Mouse (Mus musculus): ENCODE data around the gene Cux2.

Cux2 gene

GRCm38 (mm10) chr5:122015149-122015548, 34.8 kb downstream of the Cux2 start:
- DNase-seq: no peak

- no peak for DNase-seq
Observed at GRCm38 (mm10) chr5:122014671-122015070, 35.2 kb downstream of the Cux2 start.

DNA sequence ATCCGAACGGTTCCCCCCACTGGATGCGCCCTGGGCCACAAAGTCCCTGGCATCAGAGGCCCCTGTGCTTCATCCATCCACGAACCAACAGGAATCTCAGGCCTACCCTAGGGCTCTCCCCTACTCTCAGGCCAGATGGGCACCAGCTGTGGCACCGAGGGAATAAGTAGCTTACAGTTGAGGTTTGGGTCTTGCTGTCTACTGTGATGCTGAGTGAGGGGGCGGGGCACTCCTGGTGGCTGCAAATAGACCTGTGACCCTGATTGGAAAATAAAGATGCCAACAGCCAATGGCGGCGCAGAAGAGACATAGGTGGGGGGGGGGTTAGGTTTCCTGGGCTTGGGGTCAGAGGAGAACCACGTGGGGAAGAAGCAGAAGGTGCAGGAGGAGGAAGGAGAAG, 38.6 kb downstream of the Cux2 start:
- DNase-seq: no peak

- no peak for DNase-seq
Observed at GRCm38 (mm10) chr5:122007946-122008441, 41.9 kb downstream of the Cux2 start.

DNA sequence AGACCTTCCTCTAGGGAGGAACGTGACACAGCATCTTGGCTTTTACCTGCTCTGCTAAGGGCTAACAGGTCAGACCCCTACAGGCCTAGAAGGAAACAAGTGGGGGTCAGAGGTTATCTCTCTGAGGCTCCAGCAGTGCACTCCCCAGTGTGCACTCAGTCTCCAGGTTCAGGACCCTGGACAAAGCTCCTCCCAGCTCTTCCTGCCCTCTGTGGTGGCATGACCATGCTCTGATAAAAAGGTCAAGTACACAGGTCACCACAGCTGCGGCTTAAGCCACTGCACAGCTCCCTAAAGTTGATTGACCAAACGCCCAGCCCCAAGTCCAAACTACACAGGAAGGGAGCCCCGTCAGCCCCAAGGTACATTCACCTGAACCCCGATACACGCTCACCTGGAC, 46.4 kb downstream of the Cux2 start:
- no peak for DNase-seq

- DNase-seq: no peak
Observed at GRCm38 (mm10) chr5:122002148-122002547, 47.8 kb downstream of the Cux2 start.

GRCm38 (mm10) chr5:122001311-122001710, 48.6 kb downstream of the Cux2 start:
- no peak for DNase-seq

DNA sequence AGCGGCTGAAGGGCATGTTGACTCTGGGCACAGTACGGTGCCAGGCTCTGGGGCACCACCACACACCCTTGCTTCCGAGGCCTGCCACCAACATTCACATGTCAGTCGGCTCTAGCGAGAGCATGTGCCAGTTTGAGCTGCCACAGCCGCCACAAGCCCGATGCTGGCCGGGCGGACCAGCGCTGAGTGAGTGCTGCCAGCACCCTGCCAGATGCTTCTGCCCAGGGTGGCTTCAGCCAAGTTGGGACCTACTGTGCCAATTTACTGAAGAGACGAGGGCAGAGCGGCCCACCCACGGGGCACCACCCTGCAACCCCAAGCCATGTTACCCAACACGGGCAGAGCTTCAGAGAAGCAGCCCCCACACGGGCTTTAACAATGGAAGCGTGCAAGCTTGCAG, 49.5 kb downstream of the Cux2 start:
- no peak for DNase-seq

- peak; percentile 66 for DNase-seq
Observed at GRCm38 (mm10) chr5:121998981-121999795, 50.7 kb downstream of the Cux2 start.

DNA sequence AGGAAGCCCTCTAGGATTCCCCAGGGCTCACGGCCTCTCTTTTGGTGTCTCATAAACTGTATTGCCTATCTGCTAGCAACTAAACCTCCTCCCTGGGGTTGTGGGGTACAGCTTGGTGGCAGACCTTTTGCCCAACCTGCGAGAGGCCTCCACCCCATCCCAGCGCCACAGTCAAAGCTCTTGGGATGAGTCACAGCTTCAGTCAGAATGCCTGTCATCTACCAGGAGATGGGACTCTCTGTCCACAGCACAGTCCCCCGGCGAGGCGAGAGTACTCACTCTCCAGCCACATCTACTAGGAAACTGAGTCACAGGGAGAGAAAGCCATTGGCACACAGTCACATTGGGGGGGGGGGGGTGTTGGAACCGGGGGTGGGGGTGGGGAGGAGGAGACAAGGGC, 51.6 kb downstream of the Cux2 start:
- DNase-seq: no peak

DNA sequence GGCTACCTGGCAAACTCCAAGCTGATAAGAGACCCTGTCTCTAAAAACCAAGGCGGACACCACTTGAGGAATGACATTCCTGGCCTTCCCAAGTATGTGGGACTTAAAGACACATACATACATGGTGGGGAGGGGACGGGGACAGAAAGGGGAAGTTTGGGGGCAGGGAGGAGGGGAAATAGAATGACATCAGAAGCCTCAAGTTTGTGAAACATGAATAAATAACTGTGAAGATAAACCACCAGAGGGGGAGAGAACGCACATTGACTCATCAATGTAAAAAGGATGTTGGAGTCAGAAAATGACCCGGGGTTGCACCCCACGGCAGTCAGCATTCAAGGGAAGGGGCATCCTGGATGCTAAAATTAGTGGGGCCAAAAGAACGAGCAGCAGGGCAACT, 53.2 kb downstream of the Cux2 start:
- DNase-seq: no peak

DNA sequence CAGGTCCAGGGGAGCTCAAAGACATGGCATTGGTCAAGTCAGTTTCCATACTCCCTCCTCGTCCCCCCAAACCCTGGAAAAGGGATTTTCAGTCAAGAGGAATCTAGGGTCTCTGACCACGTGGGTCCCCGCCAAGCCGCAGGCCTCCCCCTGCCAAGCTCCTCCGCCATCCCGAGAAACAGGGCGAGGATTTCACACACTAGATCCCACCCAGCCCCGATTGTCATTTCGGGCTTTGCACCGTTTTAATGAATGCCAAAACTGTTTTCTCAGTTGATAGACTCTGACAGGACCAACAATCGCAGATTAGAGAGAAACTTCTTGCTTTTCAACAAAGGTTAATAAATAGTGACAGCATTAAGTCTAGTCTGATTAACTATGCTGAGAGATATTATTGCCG, 55.1 kb downstream of the Cux2 start:
- DNase-seq: no peak

DNA sequence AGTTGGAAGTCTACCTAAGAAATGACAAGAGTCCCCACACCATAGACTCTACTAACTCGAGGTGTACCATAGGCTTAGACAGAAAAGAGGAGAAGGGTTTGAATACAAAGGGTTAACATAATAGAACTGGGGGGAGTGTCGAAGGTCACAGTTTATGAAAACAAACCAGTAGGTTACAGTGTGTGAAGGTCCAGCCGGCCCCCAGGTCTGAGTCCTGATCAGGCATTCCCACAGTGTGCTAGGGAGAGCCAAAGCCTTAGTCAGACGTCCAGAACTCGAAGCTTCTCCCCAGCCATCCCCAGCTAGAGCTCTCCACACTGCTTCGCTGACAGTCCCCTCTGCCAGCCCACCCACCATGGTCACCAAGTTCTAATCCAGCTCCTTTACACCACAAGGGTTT, 58.0 kb downstream of the Cux2 start:
- DNase-seq: no peak

GRCm38 (mm10) chr5:121985855-121986254, 64.0 kb downstream of the Cux2 start:
- no peak for DNase-seq

- peak; percentile 52 for DNase-seq
Observed at GRCm38 (mm10) chr5:121981650-121982131, 68.2 kb downstream of the Cux2 start.

GRCm38 (mm10) chr5:121976331-121976730, 73.6 kb downstream of the Cux2 start:
- DNase-seq: no peak

GRCm38 (mm10) chr5:121973541-121973940, 76.4 kb downstream of the Cux2 start:
- no peak for DNase-seq

DNA sequence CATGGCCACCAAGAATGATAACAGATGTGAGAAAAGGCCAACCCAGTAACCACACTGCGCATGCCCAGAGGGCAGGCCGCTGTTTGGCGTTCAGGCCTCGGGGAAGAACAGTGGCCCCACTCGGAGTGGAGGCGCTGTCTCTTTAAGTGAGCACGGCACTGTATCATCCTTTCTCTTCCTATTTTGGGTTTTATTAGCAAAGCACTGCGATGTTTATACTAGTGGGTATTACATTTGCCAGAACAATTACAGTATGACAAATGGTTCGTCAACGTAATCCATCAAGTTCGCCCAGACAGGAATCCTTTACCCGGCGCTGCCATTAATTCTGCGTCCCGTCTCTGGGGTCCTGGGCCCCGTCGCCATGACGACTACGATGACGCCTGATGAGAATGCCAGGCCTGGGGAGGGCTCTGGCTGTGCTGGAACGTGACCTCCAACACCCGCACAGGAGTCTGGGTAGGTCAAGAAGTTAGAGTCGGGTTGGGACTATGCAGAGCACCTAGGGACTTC, 77.2 kb downstream of the Cux2 start:
- DNase-seq: no peak

DNA sequence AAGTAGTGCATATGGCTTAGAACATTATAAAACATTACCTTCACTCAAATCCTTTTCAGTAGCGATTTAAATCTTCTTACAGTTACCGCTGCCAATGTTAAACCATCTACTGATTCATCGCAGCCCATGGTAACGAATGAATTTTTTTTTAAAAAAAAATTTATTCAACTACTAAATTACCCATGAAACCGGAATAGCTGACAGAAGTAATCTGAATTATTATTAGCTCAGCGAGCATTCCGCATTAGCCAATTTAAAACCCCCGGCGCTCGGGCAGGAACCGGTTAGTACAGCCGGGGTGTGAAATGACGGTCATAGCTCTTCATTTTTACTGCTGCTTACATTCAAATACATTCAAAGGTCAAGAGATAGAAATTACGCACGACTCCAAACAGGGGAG, 80.9 kb downstream of the Cux2 start:
- DNase-seq: no peak

GRCm38 (mm10) chr5:121968416-121968815, 81.5 kb downstream of the Cux2 start:
- DNase-seq: peak; percentile 46

DNA sequence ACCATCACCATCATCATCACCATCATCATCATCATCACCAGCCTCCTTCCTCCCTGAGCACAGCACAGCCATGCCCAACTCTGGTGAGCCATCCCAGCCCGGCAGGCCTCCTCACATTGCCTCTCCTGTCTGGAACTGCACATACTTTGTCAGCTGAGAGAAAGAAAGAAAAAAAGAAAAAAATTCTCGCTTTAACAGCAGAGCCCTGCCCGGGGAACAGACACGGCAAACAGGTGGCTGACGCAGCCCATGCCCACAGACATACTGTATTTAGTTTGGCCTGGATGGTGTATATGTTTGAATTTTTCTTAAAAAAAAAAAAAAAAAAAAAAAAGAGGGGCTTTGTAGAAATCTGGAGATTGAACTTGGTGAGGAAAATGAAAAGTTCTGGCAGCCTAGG, 82.4 kb downstream of the Cux2 start:
- no peak for DNase-seq

GRCm38 (mm10) chr5:121966940-121967339, 83.0 kb downstream of the Cux2 start:
- no peak for DNase-seq

DNA sequence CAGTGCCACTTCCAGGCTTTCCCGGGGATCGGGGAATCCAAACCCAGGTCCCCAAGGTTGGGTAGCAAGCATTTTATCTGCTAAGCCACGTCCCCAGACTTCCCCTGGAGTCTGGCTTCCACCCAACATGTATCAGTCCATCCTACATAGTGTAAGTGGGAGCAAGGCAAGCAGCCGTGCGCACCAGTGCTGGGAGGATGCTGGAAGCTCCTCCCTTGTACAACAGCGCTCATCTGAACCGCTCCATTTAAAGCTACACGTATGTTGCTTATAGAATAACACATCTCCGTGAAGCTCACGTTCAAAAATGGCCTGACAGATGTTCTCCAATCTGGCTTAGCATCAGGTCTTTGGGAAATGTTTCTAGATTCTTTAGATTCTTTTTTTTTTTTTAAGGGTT, 86.9 kb downstream of the Cux2 start:
- DNase-seq: no peak

- no peak for DNase-seq
Observed at GRCm38 (mm10) chr5:121962359-121962758, 87.5 kb downstream of the Cux2 start.

GRCm38 (mm10) chr5:121961256-121961655, 88.6 kb downstream of the Cux2 start:
- DNase-seq: no peak
